Mouse (Mus musculus): ENCODE data around the gene Lmod3.
"Not testable (repeated sequence)": the region's sequence is repeated elsewhere in the genome, so short reads cannot be mapped to it uniquely, and the experiment has no call there.

Lmod3 gene

DNA sequence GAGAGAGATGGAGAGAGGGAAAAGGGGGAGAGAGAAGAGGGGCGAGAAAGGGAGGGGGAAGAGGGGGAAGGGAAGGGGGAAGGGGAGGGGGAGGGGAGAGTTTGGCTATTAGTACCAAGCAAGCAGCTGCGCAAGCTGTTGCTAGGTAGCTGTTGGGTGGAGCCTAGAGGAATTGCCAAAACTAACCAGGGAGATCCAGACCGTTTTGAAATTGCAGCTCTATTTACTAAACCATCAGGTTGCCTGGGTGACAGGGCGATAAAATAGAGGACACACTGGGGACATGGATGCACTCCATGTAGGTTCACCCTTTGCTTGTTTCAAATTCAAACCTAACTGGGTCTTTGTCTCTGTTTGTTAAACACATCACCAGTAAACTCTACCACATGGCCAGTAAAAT lies 23.8 kb upstream of the Lmod3 start:
- DNase-seq (ENCODE audit: low read depth, low spot score), result no peak

DNA sequence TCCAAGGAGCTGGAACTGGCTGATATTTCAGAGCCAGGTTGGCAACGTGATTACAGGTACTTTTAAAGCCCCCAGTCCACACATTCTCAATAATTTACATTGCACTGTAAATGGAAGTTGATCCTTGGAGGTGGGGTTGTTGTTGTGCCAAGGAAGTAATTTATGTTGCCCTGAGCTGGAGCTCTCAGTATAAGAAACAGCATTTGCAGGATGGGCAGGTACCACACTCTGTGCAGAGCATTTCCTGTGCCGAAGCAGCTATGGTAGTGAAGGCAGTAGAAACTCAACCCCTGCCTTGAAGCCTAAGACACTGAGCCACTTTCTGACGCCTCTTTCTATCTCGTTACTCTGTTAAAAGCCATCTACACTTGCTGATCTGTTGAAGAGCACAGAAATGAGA lies 23.2 kb upstream of the Lmod3 start:
- DNase-seq (ENCODE audit: low read depth, low spot score), result no peak

- DNase-seq (ENCODE audit: low read depth, low spot score), result no peak
These were observed 21.2 kb upstream of the Lmod3 start for GRCm38 (mm10) chr6:97273777-97274176.

GRCm38 (mm10) chr6:97273058-97273710 lies 20.6 kb upstream of the Lmod3 start:
- DNase-seq (ENCODE audit: low read depth, low spot score), result no peak

DNA sequence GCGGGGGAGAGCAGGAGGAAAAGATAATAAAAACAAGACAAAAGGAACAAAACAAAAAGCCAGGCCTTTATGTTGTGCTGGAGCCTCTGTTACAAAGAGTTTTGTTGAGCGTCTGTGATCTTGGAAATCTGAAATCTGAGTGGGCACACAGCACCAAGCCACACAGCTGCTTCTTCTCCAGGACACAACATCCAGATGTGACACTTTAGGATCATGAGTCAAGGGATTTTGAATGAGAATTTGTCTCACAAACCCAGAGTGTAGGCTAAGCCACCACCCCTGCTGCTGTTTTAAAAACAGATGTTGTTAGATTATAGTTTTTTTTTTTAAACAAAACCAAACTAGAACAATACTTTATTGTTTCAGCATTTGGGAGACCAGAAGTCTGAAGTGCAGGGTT lies 19.8 kb upstream of the Lmod3 start:
- no peak for DNase-seq (ENCODE audit: low read depth, low spot score)

DNA sequence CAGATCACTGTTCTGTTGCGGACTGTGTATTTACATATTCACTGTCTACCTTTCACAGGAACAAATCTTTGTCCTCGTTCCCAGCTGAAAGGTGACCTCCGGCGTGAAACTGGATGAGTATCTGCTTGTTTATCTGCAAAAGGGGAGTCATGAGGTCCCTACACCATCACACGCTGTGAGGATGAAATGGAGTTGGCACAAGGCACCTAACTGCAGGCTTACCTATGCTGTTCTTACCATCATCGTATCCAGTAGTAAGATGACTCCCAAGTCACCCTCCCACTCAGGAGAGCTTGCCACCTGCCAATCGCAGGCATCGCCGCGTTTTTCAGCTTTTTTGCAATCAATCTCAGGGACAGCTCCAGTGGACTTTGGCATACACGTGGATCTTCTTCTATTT lies 17.0 kb upstream of the Lmod3 start:
- DNase-seq (ENCODE audit: low read depth, low spot score), result no peak

- no peak for DNase-seq (ENCODE audit: low read depth, low spot score)
These were observed 14.6 kb upstream of the Lmod3 start for GRCm38 (mm10) chr6:97267132-97267531.

DNA sequence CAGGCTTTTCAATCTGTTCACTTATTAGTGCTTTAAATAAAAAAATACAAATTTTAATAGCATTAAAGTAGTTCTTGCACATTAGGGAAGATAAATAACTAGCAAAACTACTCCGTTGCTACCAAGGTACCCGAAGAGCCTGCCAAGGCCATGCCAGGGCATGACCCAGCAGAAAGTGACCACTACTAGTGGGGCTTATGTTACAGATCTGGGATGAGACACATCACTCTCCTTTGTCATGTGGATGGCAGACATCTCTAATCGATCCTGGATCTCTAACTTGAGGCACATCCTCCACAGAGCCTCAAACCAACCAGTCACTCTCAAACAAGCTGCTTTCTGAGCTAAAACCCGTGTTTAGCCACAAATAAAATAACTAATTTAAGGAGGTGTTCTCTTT lies 14.1 kb upstream of the Lmod3 start:
- no peak for DNase-seq (ENCODE audit: low read depth, low spot score)

DNA sequence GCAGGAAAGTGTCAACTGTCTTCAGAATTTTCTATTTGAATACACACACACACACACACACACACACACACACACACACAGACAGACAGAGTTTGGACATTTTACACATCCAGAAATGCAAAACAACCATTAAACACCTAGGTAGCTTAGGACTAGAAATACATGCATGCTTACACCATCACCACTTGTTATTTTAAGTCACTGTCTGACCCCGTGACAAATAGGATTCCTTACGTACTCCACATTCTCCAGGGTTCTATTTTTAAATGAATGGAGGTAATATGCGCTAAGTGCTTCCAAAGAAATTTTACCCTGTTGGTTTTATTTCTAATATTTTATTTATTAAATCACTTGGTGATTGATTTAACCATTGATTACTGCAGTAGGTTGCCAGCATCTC lies 13.1 kb upstream of the Lmod3 start:
- DNase-seq (ENCODE audit: low read depth, low spot score), result no peak

DNA sequence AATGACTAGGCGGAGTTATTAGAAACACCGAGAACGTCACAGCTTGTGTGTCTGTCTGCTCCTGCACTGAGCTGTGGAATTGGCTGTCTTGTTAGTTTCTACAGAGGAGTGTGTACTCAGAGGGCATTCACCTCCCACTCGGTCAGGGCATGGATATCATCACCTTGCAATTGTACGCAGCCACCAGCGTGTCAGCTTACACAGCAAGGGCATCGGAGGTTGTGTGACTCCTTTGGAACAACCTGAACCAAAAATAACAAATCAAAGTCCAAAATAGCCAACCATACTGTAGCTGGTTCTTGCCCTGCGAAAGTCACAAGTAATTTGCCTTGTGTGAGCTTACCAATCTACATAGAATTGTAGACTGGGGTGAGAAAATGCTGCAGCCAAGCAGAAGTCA lies 12.7 kb upstream of the Lmod3 start:
- no peak for DNase-seq (ENCODE audit: low read depth, low spot score)

GRCm38 (mm10) chr6:97263750-97264149 lies 11.2 kb upstream of the Lmod3 start:
- not testable (repeated sequence) for DNase-seq (ENCODE audit: low read depth, low spot score)

GRCm38 (mm10) chr6:97262229-97262628 lies 9.7 kb upstream of the Lmod3 start:
- no peak for DNase-seq (ENCODE audit: low read depth, low spot score)

GRCm38 (mm10) chr6:97259926-97260325 lies 7.4 kb upstream of the Lmod3 start:
- DNase-seq (ENCODE audit: low read depth, low spot score), result not testable (repeated sequence)

GRCm38 (mm10) chr6:97258489-97258888 lies 5.9 kb upstream of the Lmod3 start:
- DNase-seq (ENCODE audit: low read depth, low spot score), result no peak

DNA sequence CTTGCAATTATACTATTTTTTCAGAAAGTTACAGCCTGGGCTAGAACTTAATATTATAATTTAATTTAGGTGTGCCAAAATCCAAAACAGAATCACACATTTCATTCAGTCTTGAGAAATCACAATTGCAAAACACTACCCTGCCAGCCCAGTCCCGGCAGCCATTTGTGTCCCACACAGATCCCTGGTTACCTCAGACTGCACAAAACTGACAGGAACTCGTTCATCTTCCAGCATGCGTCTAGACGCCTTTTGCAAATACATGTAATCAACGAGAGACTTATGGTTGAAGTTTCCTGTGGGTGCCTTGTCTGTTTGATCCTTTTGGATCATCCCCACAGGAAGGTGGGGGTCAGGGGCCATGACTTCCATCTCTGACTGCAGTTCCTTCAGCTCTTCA lies 473 bp downstream of the Lmod3 start:
- no peak for DNase-seq (ENCODE audit: low read depth, low spot score)

GRCm38 (mm10) chr6:97250966-97251365 lies 1.6 kb downstream of the Lmod3 start:
- DNase-seq (ENCODE audit: low read depth, low spot score), result peak; percentile 26

- no peak for DNase-seq (ENCODE audit: low read depth, low spot score)
These were observed 7.4 kb downstream of the Lmod3 start for GRCm38 (mm10) chr6:97245200-97245599.

DNA sequence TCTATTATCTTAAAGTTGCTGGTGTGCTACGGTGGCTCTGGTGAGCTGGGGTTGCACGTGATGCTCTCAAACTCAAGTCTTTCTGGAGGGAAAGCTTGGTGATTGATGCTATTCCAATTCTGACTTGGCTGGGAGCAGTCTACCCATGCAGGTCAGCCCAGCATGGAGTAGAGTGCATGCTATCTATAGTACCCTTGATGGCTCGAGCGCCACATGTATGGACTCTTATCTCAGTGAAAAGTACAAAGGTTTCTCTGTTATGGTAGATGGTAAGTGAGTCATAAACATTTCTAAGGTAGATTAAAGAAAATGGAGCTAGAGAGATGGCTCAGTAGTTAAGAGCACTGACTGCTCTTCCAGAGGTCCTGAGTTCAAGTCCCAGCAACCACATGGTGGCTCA lies 10.0 kb downstream of the Lmod3 start:
- DNase-seq (ENCODE audit: low read depth, low spot score), result no peak

DNA sequence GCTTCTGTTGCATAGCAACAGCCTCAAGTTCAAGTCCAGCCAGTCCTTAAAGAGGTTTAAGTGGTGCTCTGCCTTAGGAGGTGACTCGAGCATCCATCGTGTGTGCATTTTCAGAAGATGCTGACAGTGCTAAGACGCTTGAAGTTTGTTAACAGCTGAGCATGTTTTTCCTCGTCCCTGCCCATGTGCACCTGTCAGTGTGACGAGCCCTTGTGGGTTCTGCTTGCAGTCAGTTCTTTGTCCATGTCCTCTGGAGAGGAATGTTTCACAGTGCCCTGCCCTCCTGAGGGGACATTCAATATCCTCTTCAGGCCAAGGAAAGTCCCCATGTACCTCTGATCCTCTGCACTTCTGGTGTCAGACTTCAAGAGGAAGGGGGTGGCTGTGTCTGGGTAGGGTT lies 12.5 kb downstream of the Lmod3 start:
- DNase-seq (ENCODE audit: low read depth, low spot score), result no peak

GRCm38 (mm10) chr6:97239360-97239759 lies 13.2 kb downstream of the Lmod3 start:
- no peak for DNase-seq (ENCODE audit: low read depth, low spot score)

- no peak for DNase-seq (ENCODE audit: low read depth, low spot score)
These were observed 16.5 kb downstream of the Lmod3 start for GRCm38 (mm10) chr6:97236088-97236487.

GRCm38 (mm10) chr6:97234911-97235668 lies 17.5 kb downstream of the Lmod3 start:
- no peak for DNase-seq (ENCODE audit: low read depth, low spot score)

DNA sequence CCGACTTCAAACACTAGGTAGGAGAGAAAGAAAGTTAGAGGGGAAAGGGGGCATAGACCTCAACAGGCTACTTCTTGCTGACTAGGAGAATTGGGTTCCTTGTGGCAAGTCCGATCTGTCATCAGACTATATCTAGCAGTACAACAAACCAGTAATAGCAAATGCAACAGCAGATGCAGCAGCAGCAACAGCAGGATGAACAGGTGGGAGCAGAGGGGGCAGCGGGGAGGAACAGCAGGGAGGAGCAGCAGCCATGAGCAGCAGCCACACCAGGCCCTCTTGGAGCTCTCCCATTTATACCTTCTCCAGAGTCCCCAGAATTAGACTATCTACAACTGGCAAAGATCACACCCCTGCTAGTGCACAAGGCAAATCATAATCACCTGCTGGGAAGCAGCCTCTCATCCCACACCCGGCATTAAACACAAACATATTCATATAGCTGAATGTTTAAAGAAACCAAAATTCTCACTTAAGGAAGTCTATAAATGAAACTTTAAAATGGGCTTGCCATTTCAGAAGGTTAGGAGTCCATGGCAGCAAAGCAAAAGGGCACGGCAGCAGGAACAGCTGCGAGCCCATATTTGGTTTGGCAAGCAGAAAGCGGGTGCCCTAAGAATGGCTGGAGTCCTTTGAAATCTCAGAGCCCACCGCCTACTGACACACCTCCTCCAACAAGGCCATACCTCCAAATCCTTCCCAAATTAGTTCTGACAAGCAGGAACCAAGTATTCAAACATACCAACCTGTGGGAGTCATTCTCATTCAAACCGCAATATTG lies 25.3 kb downstream of the Lmod3 start:
- DNase-seq (ENCODE audit: low read depth, low spot score), result no peak

Measured in WW6 (cell line).